Mouse (Mus musculus) adrenal gland, postnatal 4 days (tissue): ENCODE measurements at regions not wholly inside any gene's neighbourhood (a gene's known extent, or its start where the extent isn't known, plus 50 kb on each side); places are given as distances from the start of the nearest gene placed in this dataset.
"Not testable (repeated sequence)": the region's sequence is repeated elsewhere in the genome, so short reads cannot be mapped to it uniquely, and the experiment has no call there.

Source experiments
- DNase-seq, 2 experiments: peaks; one replicate each; pipeline ENCODE4 v3.0.0; 2021 to 2022; ENCODE audit warnings: low spot score in 2 of 2, mixed read lengths in 2 of 2

GRCm38 (mm10) chr12:23325756-23326155 lies 454.3 kb downstream of the Gm10330 start:
- not testable (repeated sequence) for DNase-seq

- DNase-seq, result peak in 1 of 2 experiments; percentile 2
Measured at GRCm38 (mm10) chr12:23315186-23315585, 464.9 kb downstream of the Gm10330 start.
